Mouse (Mus musculus) lung, adult 18-20 months (tissue): ENCODE data around the gene Gm47283.
"Not testable (repeated sequence)": the region's sequence is repeated elsewhere in the genome, so short reads cannot be mapped to it uniquely, and the experiment has no call there.

Experiments used
- DNase-seq, 2 experiments: peaks; one replicate each; pipeline ENCODE4 v3.0.0; 2022; ENCODE audit warnings: mixed read lengths in 2 of 2

Gene Gm47283

GRCm38 (mm10) chrY:90784438-90784837 lies at the start of gene Gm47283:
TSS of gene Gm47283 (plus strand) at chrY:90784738.
- DNase-seq, result not testable (repeated sequence)

DNA sequence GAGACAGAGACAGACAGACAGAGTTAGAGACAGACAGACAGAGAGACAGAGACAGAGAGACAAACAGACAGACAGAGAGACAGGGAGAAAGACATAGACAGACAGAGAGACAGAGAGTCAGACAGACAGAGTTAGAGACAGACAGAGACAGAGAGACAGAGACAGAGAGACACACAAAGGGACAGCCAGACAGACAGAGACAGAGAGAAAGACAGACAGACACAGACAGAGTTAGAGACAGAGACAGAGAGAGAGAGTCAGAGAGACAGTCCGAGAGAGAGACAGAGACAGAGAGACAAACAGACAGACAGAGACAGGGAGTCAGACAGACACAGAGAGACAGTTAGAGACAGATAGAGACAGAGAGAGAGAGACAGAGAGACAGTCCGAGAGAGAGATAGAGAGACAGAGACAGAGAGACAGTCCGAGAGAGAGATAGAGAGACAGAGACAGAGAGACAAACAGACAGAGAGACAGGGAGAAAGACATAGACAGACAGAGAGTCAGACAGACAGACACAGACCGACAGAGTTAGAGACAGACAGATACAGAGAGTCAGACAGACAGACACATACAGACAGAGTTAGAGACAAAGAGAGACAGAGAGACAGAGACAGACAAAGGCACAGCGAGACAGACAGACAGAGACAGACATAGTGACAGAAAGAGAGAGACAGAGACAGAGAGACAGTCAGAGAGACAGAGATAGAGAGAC lies 49.2 kb upstream of the Gm47283 start:
- DNase-seq, result not testable (repeated sequence)

DNA sequence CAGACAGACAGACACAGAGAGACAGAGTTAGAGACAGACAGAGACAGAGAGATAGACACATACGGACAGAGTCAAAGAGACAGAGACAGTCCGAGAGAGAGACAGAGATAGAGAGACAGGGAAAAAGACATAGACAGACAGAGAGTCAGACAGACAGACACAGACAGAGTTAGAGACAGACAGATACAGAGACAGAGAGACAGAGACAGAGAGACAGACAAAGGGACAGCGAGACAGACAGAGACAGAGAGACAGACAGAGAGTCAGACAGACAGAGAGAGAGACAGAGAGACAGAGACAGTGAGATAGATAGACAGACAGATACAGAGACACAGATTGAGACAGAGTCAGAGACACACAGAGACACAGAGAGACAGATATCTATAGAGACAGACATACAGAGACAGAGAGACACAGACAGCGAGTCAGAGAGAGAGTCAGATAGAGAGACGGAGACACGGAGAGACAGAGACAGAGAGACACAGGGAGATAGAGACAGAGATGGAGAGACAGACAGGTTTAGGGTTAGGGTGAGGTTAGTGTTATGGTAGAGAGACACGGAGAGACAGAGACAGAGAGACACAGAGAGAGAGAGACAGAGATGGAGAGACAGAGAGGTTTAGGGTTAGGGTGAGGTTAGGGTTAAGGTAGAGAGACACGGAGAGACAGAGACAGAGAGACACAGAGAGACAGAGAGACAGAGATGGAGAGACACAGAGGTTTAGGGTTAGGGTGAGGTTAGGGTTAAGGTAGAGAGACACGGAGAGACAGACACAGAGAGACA lies 48.1 kb upstream of the Gm47283 start:
- DNase-seq, result not testable (repeated sequence)

- no peak for DNase-seq
Measured at GRCm38 (mm10) chrY:90737606-90738430, 46.7 kb upstream of the Gm47283 start.

DNA sequence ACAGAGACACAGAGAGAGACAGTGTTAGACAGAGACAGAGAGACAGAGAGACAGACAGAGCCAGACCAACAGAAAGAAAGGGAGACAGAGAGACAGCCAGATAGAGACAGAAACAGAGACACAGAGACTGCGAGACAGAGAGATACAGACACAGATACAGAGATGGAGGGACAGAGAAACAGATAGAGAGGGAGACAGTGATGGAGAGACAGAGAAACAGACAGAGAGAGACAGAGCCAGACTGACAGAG lies 46.2 kb upstream of the Gm47283 start:
- DNase-seq, result no peak

- peak; percentile 43 to 56 for DNase-seq
Measured at GRCm38 (mm10) chrY:90738841-90739530, 45.6 kb upstream of the Gm47283 start.

DNA sequence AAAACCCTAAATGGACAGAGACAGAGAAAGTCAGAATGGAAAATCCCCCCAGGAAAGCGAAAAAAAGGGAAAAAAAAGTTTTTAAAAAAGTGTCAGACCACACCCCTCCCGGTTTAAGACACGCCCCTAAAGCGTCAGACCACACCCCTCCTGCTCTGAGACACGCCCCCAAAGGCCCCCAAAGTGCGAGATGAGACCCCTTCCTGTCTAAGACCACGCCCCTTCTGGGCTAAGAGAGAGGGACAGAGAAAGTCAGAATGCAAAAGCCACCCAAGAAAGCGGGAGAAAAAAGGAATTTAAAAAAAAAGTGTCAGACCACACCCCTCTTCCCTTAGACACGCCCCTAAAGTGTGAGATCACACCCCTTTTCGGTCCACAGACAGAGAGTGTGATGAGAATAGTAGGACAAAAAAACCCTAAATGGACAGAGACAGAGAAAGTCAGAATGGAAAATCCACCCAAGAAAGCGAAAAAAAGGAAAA lies 45.0 kb upstream of the Gm47283 start:
- peak; percentile 52 to 57 for DNase-seq

DNA sequence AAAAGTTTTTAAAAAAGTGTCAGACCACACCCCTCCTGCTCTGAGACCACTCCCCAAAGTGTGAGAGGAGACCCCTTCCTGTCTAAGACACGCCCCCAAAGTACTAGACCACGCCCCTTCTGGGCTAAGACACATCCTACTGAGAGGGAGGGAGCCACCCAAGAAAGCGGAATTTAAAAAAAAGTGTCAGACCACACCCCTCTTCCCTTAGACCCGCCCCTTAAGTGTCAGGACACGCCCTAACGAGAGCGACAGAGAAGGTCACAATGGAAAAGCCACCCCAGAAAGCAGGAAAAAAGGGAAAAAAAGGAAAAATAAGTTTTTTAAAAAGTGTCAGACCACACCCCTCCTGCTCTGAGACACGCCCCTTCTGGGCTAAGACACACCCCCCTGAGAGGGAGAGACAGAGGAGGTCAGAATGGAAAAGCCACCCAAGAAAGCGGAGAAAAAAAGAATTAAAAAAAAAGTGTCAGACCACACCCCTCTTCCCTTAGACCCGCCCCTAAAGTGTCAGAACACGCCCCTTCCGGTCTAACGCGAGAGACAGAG lies 44.5 kb upstream of the Gm47283 start:
- DNase-seq, result peak; percentile 65 to 68

DNA sequence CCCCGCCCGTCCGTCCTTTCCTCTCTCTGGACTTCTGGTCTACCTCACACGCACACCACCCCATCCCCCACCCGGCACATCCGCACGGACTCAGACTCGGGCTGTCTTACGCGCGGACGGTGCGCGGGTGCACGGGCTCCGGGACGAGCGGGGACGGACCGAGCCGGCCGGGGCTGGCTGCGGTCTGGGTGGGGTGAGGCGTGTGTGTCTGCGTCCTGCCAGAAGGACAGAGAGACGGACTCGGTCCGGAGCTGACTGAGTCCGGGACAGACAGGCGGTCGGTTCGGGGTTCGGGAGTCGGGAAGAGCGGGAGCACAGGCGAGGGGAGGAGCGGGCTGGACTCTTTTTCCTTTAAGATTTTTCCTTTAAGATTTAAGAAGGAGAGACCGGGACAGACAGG lies 43.5 kb upstream of the Gm47283 start:
- peak; percentile 6 to 37 for DNase-seq

DNA sequence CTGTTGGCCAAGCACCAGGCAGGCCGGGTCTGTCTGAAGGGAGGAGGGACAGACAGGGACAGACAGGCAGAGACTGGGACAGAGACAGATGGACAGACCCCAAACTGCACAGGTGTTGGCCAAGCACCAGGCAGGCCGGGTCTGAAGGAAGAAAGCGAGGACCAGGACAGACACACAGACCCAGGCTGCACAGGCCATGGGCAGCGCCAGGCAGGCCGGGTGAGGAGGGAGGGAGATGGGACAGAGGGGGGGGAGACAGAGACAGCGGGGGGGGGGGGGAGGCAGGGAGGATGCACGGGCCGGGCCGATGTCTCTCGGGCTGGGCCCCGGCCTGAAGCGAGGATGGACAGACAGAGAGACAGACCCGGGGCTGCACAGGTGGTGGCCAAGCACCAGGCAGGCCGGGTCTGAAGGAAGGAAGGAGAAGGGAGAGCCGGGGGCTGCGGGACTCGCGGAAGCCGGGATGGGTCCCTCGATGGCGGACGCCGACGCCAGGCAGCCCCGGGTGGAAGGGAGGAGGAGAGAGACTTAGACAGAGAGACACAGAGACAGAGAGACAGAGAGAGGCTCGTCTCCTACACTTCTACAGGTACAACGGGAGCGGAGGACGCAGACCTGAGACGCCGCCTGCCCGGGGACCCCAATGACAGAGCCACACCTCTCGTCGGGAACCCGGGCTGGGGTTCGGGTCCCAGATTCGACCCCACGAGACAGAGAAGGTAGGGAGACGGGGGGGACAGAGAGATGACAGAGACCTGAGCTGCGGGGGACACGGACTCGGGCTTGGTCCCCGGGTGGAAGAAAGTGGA lies 42.9 kb upstream of the Gm47283 start:
- peak; percentile 10 to 53 for DNase-seq

DNA sequence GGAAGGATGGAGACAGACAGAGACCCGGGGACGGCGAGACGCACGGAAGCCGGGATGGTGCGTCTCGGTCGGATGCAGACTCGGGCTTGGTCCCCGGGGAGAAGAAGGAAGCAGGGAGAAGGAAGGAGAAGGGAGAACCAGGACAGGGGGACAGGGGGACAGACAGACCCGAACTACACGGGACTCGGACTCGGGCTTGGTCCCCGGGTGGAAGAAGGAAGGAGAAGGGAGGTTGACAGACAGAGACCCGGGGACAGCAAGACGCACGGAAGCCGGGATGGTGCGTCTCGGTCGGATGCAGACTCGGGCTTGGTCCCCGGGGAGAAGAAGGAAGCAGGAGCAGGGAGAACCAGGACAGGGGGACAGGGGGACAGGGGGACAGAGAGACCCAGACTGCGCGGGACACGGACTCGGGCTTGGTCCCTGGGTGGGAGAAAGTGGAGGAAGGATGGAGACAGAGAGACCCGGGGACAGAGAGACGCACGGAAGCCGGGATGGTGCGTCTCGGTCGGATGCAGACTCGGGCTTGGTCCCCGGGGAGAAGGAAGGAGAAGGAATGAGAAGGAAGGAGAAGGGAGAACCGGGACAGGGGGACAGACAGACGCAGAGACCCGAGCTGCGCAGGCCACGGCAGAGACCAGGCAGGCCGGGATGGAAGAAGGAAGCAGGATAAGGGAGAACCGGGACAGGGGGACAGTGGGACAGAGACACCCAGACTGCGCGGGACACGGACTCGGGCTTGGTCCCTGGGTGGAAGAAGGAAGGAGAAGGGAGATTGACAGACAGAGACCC lies 42.1 kb upstream of the Gm47283 start:
- peak in 1 of 2 experiments; percentile 24 for DNase-seq

DNA sequence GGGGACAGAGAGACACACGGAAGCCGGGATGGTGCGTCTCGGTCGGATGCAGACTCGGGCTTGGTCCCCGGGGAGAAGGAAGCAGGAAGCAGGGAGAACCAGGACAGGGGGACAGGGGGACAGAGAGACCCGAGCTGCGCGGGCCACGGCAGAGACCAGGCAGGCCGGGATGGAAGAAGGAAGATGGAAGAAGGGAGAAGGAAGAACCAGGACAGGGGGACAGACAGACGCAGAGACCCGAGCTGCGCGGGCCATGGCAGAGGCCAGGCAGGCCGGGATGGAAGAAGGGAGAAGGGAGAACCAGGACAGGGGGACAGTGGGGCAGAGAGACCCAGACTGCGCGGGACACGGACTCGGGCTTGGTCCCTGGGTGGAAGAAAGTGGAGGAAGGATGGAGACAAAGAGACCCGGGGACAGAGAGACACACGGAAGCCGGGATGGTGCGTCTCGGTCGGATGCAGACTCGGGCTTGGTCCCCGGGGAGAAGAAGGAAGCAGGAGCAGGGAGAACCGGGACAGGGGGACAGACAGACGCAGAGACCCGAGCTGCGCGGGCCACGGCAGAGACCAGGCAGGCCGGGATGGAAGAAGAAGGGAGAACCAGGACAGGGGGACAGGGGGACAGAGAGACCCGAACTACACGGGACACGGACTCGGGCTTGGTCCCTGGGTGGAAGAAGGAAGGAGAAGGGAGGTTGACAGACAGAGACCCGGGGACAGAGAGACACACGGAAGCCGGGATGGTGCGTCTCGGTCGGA lies 41.3 kb upstream of the Gm47283 start:
- peak; percentile 6 to 13 for DNase-seq

GRCm38 (mm10) chrY:90743811-90744220 lies 40.7 kb upstream of the Gm47283 start:
- peak in 1 of 2 experiments; percentile 31 for DNase-seq

DNA sequence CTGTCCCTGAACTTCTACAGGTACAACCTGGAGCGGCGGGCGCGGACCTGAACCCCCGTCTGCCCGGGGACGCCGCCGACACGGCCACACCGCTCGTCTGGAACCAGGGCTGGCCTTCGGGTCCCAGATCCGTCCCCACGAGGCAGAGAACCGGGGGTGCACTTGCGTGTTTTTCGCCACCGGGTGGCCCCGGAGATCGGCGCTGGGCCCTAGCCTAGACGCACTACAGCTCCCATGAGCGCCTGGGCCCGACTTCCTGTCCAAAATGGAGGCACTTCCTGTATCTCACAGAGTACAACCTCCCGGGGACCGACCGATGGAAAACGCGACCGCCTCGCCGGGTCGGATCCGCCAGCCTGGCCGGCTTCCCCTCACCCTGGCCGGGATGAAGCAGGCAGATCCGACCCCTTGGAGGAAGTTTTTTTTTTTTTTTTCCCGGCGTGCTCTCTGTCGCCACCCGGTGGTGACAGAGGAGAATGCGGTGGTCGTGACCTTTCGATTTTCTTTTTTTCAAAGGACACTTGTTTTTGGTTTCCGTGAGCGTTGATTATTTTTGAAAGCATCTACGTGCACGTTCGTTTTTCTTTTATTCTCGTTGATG lies 40.1 kb upstream of the Gm47283 start:
- DNase-seq, result peak; percentile 88 to 95

DNA sequence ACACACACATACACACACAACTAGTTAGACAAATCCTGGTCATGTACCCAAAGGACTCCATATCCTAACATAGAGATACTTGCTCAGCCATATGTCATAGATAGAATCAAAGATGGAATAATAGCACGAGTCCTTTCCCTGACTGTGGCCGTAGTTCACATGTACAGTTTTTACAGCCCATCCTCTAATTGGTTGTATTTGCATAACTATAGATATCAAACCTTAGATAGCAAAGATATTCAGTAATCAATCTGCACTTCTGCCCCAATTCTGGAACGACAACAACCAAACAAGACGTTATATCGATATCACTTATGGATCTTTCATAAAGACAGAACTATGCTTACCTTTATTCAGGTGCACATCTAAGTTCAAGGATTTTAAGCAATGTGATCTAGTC lies 39.3 kb upstream of the Gm47283 start:
- DNase-seq, result not testable (repeated sequence)

GRCm38 (mm10) chrY:90754721-90755120 lies 29.8 kb upstream of the Gm47283 start, which contains the start of gene Gm21860:
TSS of gene Gm21860 (minus strand) at chrY:90754821.
- DNase-seq, result not testable (repeated sequence)

GRCm38 (mm10) chrY:90839077-90839476 lies 54.5 kb downstream of the Gm47283 start, which contains the start of gene Gm21748:
TSS of gene Gm21748 (minus strand) at chrY:90839177.
- DNase-seq, result not testable (repeated sequence)
